Mouse (Mus musculus): ENCODE data around the gene Slc2a4. TPM values are rescaled to one million over a fixed set of nuclear protein-coding genes. Genes with fewer than 3 reads are reported as not detected.
"Not testable (repeated sequence)": the region's sequence is repeated elsewhere in the genome, so short reads cannot be mapped to it uniquely, and the experiment has no call there.

The Slc2a4 gene
- polyA plus RNA-seq, 1 experiment from 2014 or later: 25.8 TPM

GRCm38 (mm10) chr11:69934169-69934568 lies 13.8 kb downstream of the Slc2a4 start:
- H3K36me3 ChIP-seq (ENCODE audit: control insufficient read depth, insufficient read depth, low read length): no peaks in the 10 kb centered on the region
- peak; percentile 48; the same call in 1 of the 2 replicates for ATAC-seq (replicated peaks; ENCODE audit: low FRiP score, low TSS enrichment, low read depth)
- H3K4me3 ChIP-seq (ENCODE audit: low read depth, low read length): peak overlapping the region; percentile 16; the same call in 1 of the 2 replicates
- H3K4me2 ChIP-seq (ENCODE audit: low read length): peak overlapping the region; percentile 41
- DNase-seq (ENCODE audit: low spot score): peak; percentile 99
- no peaks in the 10 kb centered on the region for H3K9me3 ChIP-seq (ENCODE audit: control insufficient read depth, low read length)
- no peak overlapping the region for H3K27ac ChIP-seq (ENCODE audit: low read depth)
- H3K4me1 ChIP-seq (replicated peaks; ENCODE audit: control insufficient read depth, insufficient read depth, low read length): peaks cover 15% of the 10 kb centered on the region
- H3K27me3 ChIP-seq (replicated peaks; ENCODE audit: control insufficient read depth, insufficient read depth, low read length): no peaks in the 10 kb centered on the region
- under 1% methylated on average over 18 of the region's 18 CpGs for WGBS
- H3K9ac ChIP-seq (ENCODE audit: low read length): no peak overlapping the region

- Histone ChIP-seq H3K4me2 (ENCODE audit: low read length) (no peak overlapping the region), H3K4me1 (replicated peaks; ENCODE audit: control insufficient read depth, insufficient read depth, low read length) (peaks cover 15% of the 10 kb centered on the region), H3K27ac (ENCODE audit: low read depth) (no peak overlapping the region), H3K36me3 (ENCODE audit: control insufficient read depth, insufficient read depth, low read length) (no peaks in the 10 kb centered on the region), H3K4me3 (ENCODE audit: low read depth, low read length) (no peak overlapping the region), H3K9ac (ENCODE audit: low read length) (no peak overlapping the region), H3K27me3 (replicated peaks; ENCODE audit: control insufficient read depth, insufficient read depth, low read length) (no peaks in the 10 kb centered on the region), H3K9me3 (ENCODE audit: control insufficient read depth, low read length) (no peaks in the 10 kb centered on the region)
- no peak for DNase-seq (ENCODE audit: low spot score)
- ATAC-seq (replicated peaks; ENCODE audit: low FRiP score, low TSS enrichment, low read depth): no peak
- 74% methylated on average over 4 of the region's 4 CpGs for WGBS
These were observed 14.9 kb downstream of the Slc2a4 start for GRCm38 (mm10) chr11:69933066-69933465.

- H3K4me3 ChIP-seq (ENCODE audit: low read depth, low read length): no peak overlapping the region
- WGBS: 42% methylated on average over 3 of the region's 3 CpGs
- H3K4me1 ChIP-seq (replicated peaks; ENCODE audit: control insufficient read depth, insufficient read depth, low read length): peaks cover 14% of the 10 kb centered on the region
- DNase-seq (ENCODE audit: low spot score) (no peak), ATAC-seq (replicated peaks; ENCODE audit: low FRiP score, low TSS enrichment, low read depth) (no peak)
- no peaks in the 10 kb centered on the region for H3K9me3 ChIP-seq (ENCODE audit: control insufficient read depth, low read length)
- H3K27ac ChIP-seq (ENCODE audit: low read depth): no peak overlapping the region
- no peak overlapping the region for H3K9ac ChIP-seq (ENCODE audit: low read length)
- no peaks in the 10 kb centered on the region for H3K27me3 ChIP-seq (replicated peaks; ENCODE audit: control insufficient read depth, insufficient read depth, low read length)
- H3K4me2 ChIP-seq (ENCODE audit: low read length): no peak overlapping the region
- H3K36me3 ChIP-seq (ENCODE audit: control insufficient read depth, insufficient read depth, low read length): no peaks in the 10 kb centered on the region
These were observed 15.7 kb downstream of the Slc2a4 start for GRCm38 (mm10) chr11:69932254-69932653.

- H3K27ac ChIP-seq (ENCODE audit: low read depth): no peak overlapping the region
- 68% methylated on average over 8 of the region's 8 CpGs for WGBS
- peaks cover 9% of the 10 kb centered on the region for H3K4me1 ChIP-seq (replicated peaks; ENCODE audit: control insufficient read depth, insufficient read depth, low read length)
- H3K9ac ChIP-seq (ENCODE audit: low read length): no peak overlapping the region
- H3K4me2 ChIP-seq (ENCODE audit: low read length): no peak overlapping the region
- H3K36me3 ChIP-seq (ENCODE audit: control insufficient read depth, insufficient read depth, low read length): no peaks in the 10 kb centered on the region
- no peaks in the 10 kb centered on the region for H3K27me3 ChIP-seq (replicated peaks; ENCODE audit: control insufficient read depth, insufficient read depth, low read length)
- DNase-seq (ENCODE audit: low spot score) (no peak), ATAC-seq (replicated peaks; ENCODE audit: low FRiP score, low TSS enrichment, low read depth) (no peak)
- H3K4me3 ChIP-seq (ENCODE audit: low read depth, low read length): no peak overlapping the region
- no peaks in the 10 kb centered on the region for H3K9me3 ChIP-seq (ENCODE audit: control insufficient read depth, low read length)
These were observed 16.2 kb downstream of the Slc2a4 start for GRCm38 (mm10) chr11:69931769-69932168.

GRCm38 (mm10) chr11:69930967-69931537 lies 16.9 kb downstream of the Slc2a4 start:
- no peak overlapping the region for H3K4me2 ChIP-seq (ENCODE audit: low read length)
- peaks cover 2% of the 10 kb centered on the region for H3K4me1 ChIP-seq (replicated peaks; ENCODE audit: control insufficient read depth, insufficient read depth, low read length)
- no peaks in the 10 kb centered on the region for H3K27me3 ChIP-seq (replicated peaks; ENCODE audit: control insufficient read depth, insufficient read depth, low read length)
- DNase-seq (ENCODE audit: low spot score): no peak
- 65% methylated on average over 3 of the region's 3 CpGs for WGBS
- no peak overlapping the region for H3K27ac ChIP-seq (ENCODE audit: low read depth)
- H3K36me3 ChIP-seq (ENCODE audit: control insufficient read depth, insufficient read depth, low read length): no peaks in the 10 kb centered on the region
- no peak overlapping the region for H3K9ac ChIP-seq (ENCODE audit: low read length)
- H3K9me3 ChIP-seq (ENCODE audit: control insufficient read depth, low read length): no peaks in the 10 kb centered on the region
- H3K4me3 ChIP-seq (ENCODE audit: low read depth, low read length): no peak overlapping the region
- ATAC-seq (replicated peaks; ENCODE audit: low FRiP score, low TSS enrichment, low read depth): no peak

- not testable (repeated sequence) for ATAC-seq (replicated peaks; ENCODE audit: low FRiP score, low TSS enrichment, low read depth); DNase-seq (ENCODE audit: low spot score); H3K4me3 ChIP-seq (ENCODE audit: low read depth, low read length); H3K27me3 ChIP-seq (replicated peaks; ENCODE audit: control insufficient read depth, insufficient read depth, low read length); H3K36me3 ChIP-seq (ENCODE audit: control insufficient read depth, insufficient read depth, low read length); H3K9ac ChIP-seq (ENCODE audit: low read length); H3K4me2 ChIP-seq (ENCODE audit: low read length); H3K4me1 ChIP-seq (replicated peaks; ENCODE audit: control insufficient read depth, insufficient read depth, low read length); H3K9me3 ChIP-seq (ENCODE audit: control insufficient read depth, low read length); H3K27ac ChIP-seq (ENCODE audit: low read depth)
- 90% methylated on average over 8 of the region's 8 CpGs for WGBS
These were observed 17.8 kb downstream of the Slc2a4 start for GRCm38 (mm10) chr11:69930176-69930575.

- DNase-seq (ENCODE audit: low spot score): no peak
- H3K27ac ChIP-seq (ENCODE audit: low read depth): no peak overlapping the region
- H3K4me2 ChIP-seq (ENCODE audit: low read length): no peak overlapping the region
- H3K9me3 ChIP-seq (ENCODE audit: control insufficient read depth, low read length): no peaks in the 10 kb centered on the region
- ATAC-seq (replicated peaks; ENCODE audit: low FRiP score, low TSS enrichment, low read depth): no peak
- 71% methylated on average over 4 of the region's 4 CpGs for WGBS
- no peaks in the 10 kb centered on the region for H3K27me3 ChIP-seq (replicated peaks; ENCODE audit: control insufficient read depth, insufficient read depth, low read length)
- H3K4me3 ChIP-seq (ENCODE audit: low read depth, low read length): no peak overlapping the region
- H3K9ac ChIP-seq (ENCODE audit: low read length): no peak overlapping the region
- no peaks in the 10 kb centered on the region for H3K36me3 ChIP-seq (ENCODE audit: control insufficient read depth, insufficient read depth, low read length)
- no peaks in the 10 kb centered on the region for H3K4me1 ChIP-seq (replicated peaks; ENCODE audit: control insufficient read depth, insufficient read depth, low read length)
These were observed 18.3 kb downstream of the Slc2a4 start for GRCm38 (mm10) chr11:69929712-69930111.

- 93% methylated on average over 2 of the region's 2 CpGs for WGBS
- DNase-seq (ENCODE audit: low spot score) (no peak), ATAC-seq (replicated peaks; ENCODE audit: low FRiP score, low TSS enrichment, low read depth) (no peak)
- H3K27me3 ChIP-seq (replicated peaks; ENCODE audit: control insufficient read depth, insufficient read depth, low read length): no peaks in the 10 kb centered on the region
- H3K27ac ChIP-seq (ENCODE audit: low read depth): no peak overlapping the region
- no peak overlapping the region for H3K4me3 ChIP-seq (ENCODE audit: low read depth, low read length)
- no peak overlapping the region for H3K9ac ChIP-seq (ENCODE audit: low read length)
- no peaks in the 10 kb centered on the region for H3K4me1 ChIP-seq (replicated peaks; ENCODE audit: control insufficient read depth, insufficient read depth, low read length)
- H3K4me2 ChIP-seq (ENCODE audit: low read length): no peak overlapping the region
- no peaks in the 10 kb centered on the region for H3K36me3 ChIP-seq (ENCODE audit: control insufficient read depth, insufficient read depth, low read length)
- H3K9me3 ChIP-seq (ENCODE audit: control insufficient read depth, low read length): no peaks in the 10 kb centered on the region
These were observed 20.5 kb downstream of the Slc2a4 start for GRCm38 (mm10) chr11:69927501-69927900.

- Histone ChIP-seq H3K4me2 (ENCODE audit: low read length) (no peak overlapping the region; the same call in 1 of the 2 replicates), H3K36me3 (ENCODE audit: control insufficient read depth, insufficient read depth, low read length) (peaks cover 18% of the 10 kb centered on the region), H3K27me3 (replicated peaks; ENCODE audit: control insufficient read depth, insufficient read depth, low read length) (no peaks in the 10 kb centered on the region), H3K27ac (ENCODE audit: low read depth) (peak overlapping the region; percentile 97; the same call in 1 of the 2 replicates), H3K9me3 (ENCODE audit: control insufficient read depth, low read length) (no peaks in the 10 kb centered on the region), H3K9ac (ENCODE audit: low read length) (no peak overlapping the region), H3K4me3 (ENCODE audit: low read depth, low read length) (no peak overlapping the region), H3K4me1 (replicated peaks; ENCODE audit: control insufficient read depth, insufficient read depth, low read length) (peaks cover 13% of the 10 kb centered on the region)
- WGBS: 51% methylated on average over 3 of the region's 3 CpGs
- DNase-seq (ENCODE audit: low spot score) (no peak), ATAC-seq (replicated peaks; ENCODE audit: low FRiP score, low TSS enrichment, low read depth) (no peak)
These were observed 25.2 kb downstream of the Slc2a4 start for GRCm38 (mm10) chr11:69922796-69923195.

Measured in intestine, embryonic 14.5 days (tissue).